Comparison of ENCODE assay signal across 43 mouse cellular contexts in genomic region chr9:58361373-58361772, GRCm38 (mm10). TPM values are rescaled to one million over a fixed set of nuclear protein-coding genes. Genes with fewer than 3 reads are reported as not detected.
"Had no signal": no experiment of that assay in that cellular context is flagged by ENCODE, and none has a peak within 500 bp of the region (broad histone marks: within the 10 kb centered on the region; RNA-seq: fewer than 3 reads in every experiment).

No protein-coding gene starts in this region.

- H3K27ac ChIP-seq: heart, embryonic 10.5 days; heart, embryonic 13.5 days; heart, embryonic 15.5 days; hindbrain, embryonic 10.5 days; hindbrain, embryonic 12.5 days; hindbrain, embryonic 13.5 days; hindbrain, embryonic 14.5 days; hindbrain, embryonic 15.5 days; hindbrain, postnatal 0 days; intestine, embryonic 15.5 days; kidney, embryonic 15.5 days; kidney, postnatal 0 days; layer of hippocampus, adult 2 months; left cerebral cortex, adult 2 months had no signal

- H3K4me2 ChIP-seq: heart, embryonic 11.5 days; heart, embryonic 12.5 days; heart, embryonic 13.5 days; heart, embryonic 15.5 days; hindbrain, embryonic 12.5 days; hindbrain, embryonic 13.5 days; hindbrain, embryonic 14.5 days; hindbrain, embryonic 15.5 days; intestine, embryonic 15.5 days; kidney, embryonic 15.5 days had no signal

- H3K27me3 ChIP-seq: heart, embryonic 13.5 days; heart, embryonic 15.5 days; hindbrain, embryonic 13.5 days; hindbrain, embryonic 15.5 days; intestine, embryonic 15.5 days; kidney, embryonic 15.5 days had no signal

- H3K4me3 ChIP-seq: heart, embryonic 10.5 days; heart, embryonic 12.5 days; heart, embryonic 13.5 days; heart, embryonic 15.5 days; hindbrain, embryonic 10.5 days; hindbrain, embryonic 12.5 days; hindbrain, embryonic 13.5 days; hindbrain, embryonic 15.5 days; intestine, embryonic 15.5 days; kidney, embryonic 15.5 days; layer of hippocampus, adult 2 months; left cerebral cortex, adult 2 months had no signal

- H3K36me3 ChIP-seq: heart, embryonic 10.5 days; heart, embryonic 12.5 days; heart, embryonic 13.5 days; heart, embryonic 15.5 days; hindbrain, embryonic 10.5 days; hindbrain, embryonic 12.5 days; hindbrain, embryonic 13.5 days; hindbrain, embryonic 15.5 days; intestine, embryonic 15.5 days; kidney, embryonic 15.5 days had no signal

- H3K4me1 ChIP-seq: heart, embryonic 10.5 days; heart, embryonic 12.5 days; heart, embryonic 13.5 days; heart, embryonic 15.5 days; hindbrain, embryonic 10.5 days; hindbrain, embryonic 15.5 days; intestine, embryonic 15.5 days; kidney, embryonic 15.5 days had no signal

- DNase-seq: heart, postnatal 10 days; heart, postnatal 14 days; heart, postnatal 36 days; heart, postnatal 4 days; kidney, adult 11 months; kidney, adult 18-20 months; kidney, adult 8-10 months; kidney, adult 9 months; kidney, postnatal 10 days; kidney, postnatal 14 days; kidney, postnatal 25 days; kidney, postnatal 36 days; kidney, postnatal 4 days; layer of hippocampus, adult 9-11 months; layer of hippocampus, postnatal 36 days had no signal

RNA-seq across cellular contexts. Expression of gene Tbc1d21, which starts 8.9 kb away (rescaled TPM):
- polyA plus RNA-seq: heart, embryonic 10.5 days; heart, embryonic 11.5 days; heart, embryonic 12.5 days; heart, embryonic 13.5 days; heart, embryonic 14.5 days; heart, embryonic 15.5 days; heart, embryonic 16.5 days; heart, postnatal 0 days; hindbrain, embryonic 10.5 days; hindbrain, embryonic 11.5 days; hindbrain, embryonic 12.5 days; hindbrain, embryonic 13.5 days; hindbrain, embryonic 14.5 days; hindbrain, embryonic 15.5 days; hindbrain, embryonic 16.5 days; hindbrain, postnatal 0 days; inflammation-experienced regulatory T-cells, adult 6 months; intestine, embryonic 14.5 days; intestine, embryonic 15.5 days; intestine, embryonic 16.5 days; intestine, postnatal 0 days; kidney, embryonic 14.5 days; kidney, embryonic 15.5 days; kidney, embryonic 16.5 days; kidney, postnatal 0 days; large intestine, adult 2 months had no signal

RNA-seq across cellular contexts. Expression of gene Loxl1, which starts 48.4 kb away (rescaled TPM):
- polyA plus RNA-seq: inflammation-experienced regulatory T-cells, adult 6 months had no signal
